Mouse (Mus musculus) hindbrain, embryonic 14.5 days (tissue): ENCODE data around the gene Card19. TPM values are rescaled to one million over a fixed set of nuclear protein-coding genes. Genes with fewer than 3 reads are reported as not detected.
A peak's percentile ranks its signal among the peaks of the same experiment; 100 is the strongest.

Experiments used
- ATAC-seq: fragments of 200-750 bp; cut with Nextera tagmentation; 2 replicates; pipeline ENCODE4 v1.8.0; 2017; ENCODE audit warnings: moderate number of reproducible peaks, mild to moderate bottlenecking, moderate TSS enrichment, moderate library complexity; ENCODE audit not compliant: low FRiP score
- DNase-seq: peaks from one replicate; pipeline ENCODE4 v3.0.0-alpha.2; 2015; ENCODE audit warnings: low spot score
- H3K27ac ChIP-seq: fragments of 300-500 bp; sonication (generic); 2 replicates; pipeline ENCODE4 v1.5.1; 2014; ENCODE audit warnings: mild to moderate bottlenecking, moderate library complexity
- H3K27me3 ChIP-seq: fragments of 300-500 bp; sonication (generic); 2 replicates; pipeline ENCODE4 v1.6.1; 2014; ENCODE audit warnings: mild to moderate bottlenecking, low read length, mixed read lengths; ENCODE audit not compliant: control insufficient read depth, insufficient read depth
- H3K36me3 ChIP-seq: fragments of 300-500 bp; sonication (generic); replicated peaks from 2 replicates; pipeline ENCODE4 v1.6.1; 2014; ENCODE audit not compliant: control insufficient read depth, insufficient read depth
- H3K4me1 ChIP-seq: fragments of 300-500 bp; sonication (generic); replicated peaks from 2 replicates; pipeline ENCODE4 v1.6.1; 2014; ENCODE audit warnings: antibody characterized with exemption, low read length, mixed read lengths; ENCODE audit not compliant: control insufficient read depth, insufficient read depth
- H3K4me2 ChIP-seq: fragments of 300-500 bp; sonication (generic); replicated peaks from 2 replicates; pipeline ENCODE4 v1.6.1; 2014; ENCODE audit warnings: mild to moderate bottlenecking, moderate library complexity
- H3K4me3 ChIP-seq: fragments of 300-500 bp; sonication (generic); replicated peaks from 2 replicates; pipeline ENCODE4 v1.5.1; 2014; ENCODE audit warnings: mild to moderate bottlenecking, low read length
- H3K9ac ChIP-seq: fragments of 300-500 bp; sonication (generic); 2 replicates; pipeline ENCODE4 v1.6.1; 2014
- H3K9me3 ChIP-seq: fragments of 300-500 bp; sonication (generic); 2 replicates; pipeline ENCODE4 v1.6.1; 2016; ENCODE audit warnings: low read length; ENCODE audit not compliant: control insufficient read depth
- WGBS: fragments of 180-500 bp; shearing (Covaris S2); extraction: QIAGEN DNeasy Blood & Tissue Kit; methylation state at CpG from one replicate; pipeline ENCODE4 v1.1.7; 2014; 5-methylcytosine and 5-hydroxymethylcytosine counted together
- polyA plus RNA-seq: library from polyadenylated mRNA; unstranded; fragments of >200 nt; fragmentation: Nextera tagmentation; extraction: Ambion mirVana; gene quantifications from 2 replicates; pipeline ENCODE4 v1.2.1, GENCODE M21; 2014

Gene Card19
- polyA plus RNA-seq, 1 experiment from 2014 or later = 37.0 TPM

DNA sequence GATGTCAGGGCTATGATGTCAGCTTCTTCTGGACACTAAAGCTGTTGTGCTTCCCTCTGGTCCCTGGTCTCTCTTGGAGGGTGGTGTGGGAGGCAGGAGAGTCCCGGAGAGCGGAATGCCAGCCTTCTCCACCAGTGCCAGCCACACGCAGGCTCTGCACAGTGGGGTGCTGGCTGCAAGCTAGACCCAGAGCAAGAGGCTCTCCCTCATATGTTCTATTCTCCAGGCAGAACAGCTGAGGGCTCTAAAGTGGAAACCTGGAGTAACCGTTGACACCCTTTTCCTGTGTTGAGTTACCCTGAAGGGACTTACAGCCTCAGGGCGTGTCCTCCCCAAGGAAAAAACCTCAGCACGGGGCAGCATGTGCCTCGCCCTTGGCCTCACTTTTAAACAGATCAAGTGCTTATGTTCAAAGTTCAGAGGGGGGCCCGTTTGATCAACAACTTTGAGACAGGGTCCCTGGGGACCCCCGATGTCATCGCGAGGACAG is 29.0 kb downstream of the Card19 start:
- Histone ChIP-seq H3K9me3 (no peaks in the 10 kb centered on the region), H3K27me3 (no peaks in the 10 kb centered on the region), H3K4me3 (peak overlapping the region; percentile 53), H3K4me2 (peak overlapping the region; percentile 97), H3K4me1 (peaks cover 14% of the 10 kb centered on the region; the same call in 1 of the 2 replicates), H3K36me3 (no peaks in the 10 kb centered on the region), H3K27ac (no peak overlapping the region), H3K9ac (peak overlapping the region; percentile 52)
- no peak for DNase-seq
- 16% methylated on average over 11 of the region's 11 CpGs for WGBS
- ATAC-seq = no peak

- Histone ChIP-seq H3K9me3 (no peaks in the 10 kb centered on the region), H3K27ac (no peak overlapping the region), H3K4me3 (no peak overlapping the region), H3K4me2 (no peak overlapping the region), H3K9ac (no peak overlapping the region), H3K36me3 (no peaks in the 10 kb centered on the region), H3K4me1 (peaks cover 8% of the 10 kb centered on the region; the same call in 1 of the 2 replicates), H3K27me3 (no peaks in the 10 kb centered on the region)
- no peak for DNase-seq
- 62% methylated on average over 5 of the region's 5 CpGs for WGBS
- ATAC-seq = no peak
Measured at GRCm38 (mm10) chr13:49183646-49184045, 32.2 kb downstream of the Card19 start.

DNA sequence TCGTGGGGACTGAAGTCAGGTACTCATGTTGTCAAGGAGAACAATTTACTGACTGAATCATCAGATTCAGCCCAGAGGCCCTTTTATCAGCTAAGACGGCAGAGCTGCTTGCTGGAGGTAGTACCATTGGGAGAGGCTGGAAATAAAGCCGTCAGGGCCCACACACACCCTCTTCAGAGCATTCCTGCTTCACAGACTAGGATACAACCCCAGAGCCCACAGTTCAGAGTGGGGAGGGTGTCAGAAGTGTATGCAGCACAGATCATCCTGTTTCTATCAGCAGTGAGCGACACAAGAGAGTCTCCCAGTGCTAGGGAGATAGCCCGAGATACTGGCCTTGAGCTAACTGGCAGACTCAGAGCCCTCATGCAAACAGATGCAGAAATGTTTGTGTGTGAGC is 32.7 kb downstream of the Card19 start:
- ATAC-seq = no peak
- H3K9ac ChIP-seq = no peak overlapping the region

DNA sequence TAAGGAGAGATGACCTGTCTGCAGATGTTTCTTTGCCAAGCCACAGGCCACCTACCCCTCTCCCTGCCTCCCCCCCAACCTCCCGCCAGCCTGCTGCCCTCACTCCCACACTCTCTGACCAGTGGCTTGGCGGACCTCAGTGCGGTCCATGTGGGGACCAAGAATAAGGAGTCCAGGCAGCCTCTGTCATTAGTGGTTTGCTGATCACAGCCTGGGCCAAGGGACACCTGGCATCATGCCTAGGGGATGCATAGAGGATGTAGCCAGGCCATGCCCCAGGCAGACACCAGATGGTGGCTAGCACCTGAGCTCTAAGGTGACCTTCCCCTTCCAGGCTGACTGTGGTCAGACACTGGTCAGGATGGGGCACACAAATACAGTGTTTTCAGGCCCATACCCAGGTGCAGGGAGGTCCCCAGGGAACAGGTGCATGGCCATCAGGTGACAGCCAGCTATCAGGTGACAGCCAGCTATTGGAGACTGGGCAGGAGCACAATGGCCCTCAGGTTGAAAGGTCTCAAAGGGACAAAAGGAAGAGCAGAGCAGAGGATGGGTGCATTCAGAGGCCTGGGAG is 34.3 kb downstream of the Card19 start:
- DNase-seq = no peak

More for the DNA sequence above, 32.7 kb downstream of the Card19 start:
- Histone ChIP-seq H3K27me3 (no peaks in the 10 kb centered on the region), H3K9me3 (no peaks in the 10 kb centered on the region), H3K4me2 (no peak overlapping the region), H3K4me3 (no peak overlapping the region), H3K27ac (no peak overlapping the region), H3K36me3 (no peaks in the 10 kb centered on the region), H3K4me1 (peaks cover 9% of the 10 kb centered on the region; the same call in 1 of the 2 replicates)
- WGBS = 55% methylated on average over 5 of the region's 5 CpGs
- DNase-seq = no peak

GRCm38 (mm10) chr13:49180691-49181090 is 35.1 kb downstream of the Card19 start:
- 67% methylated on average over 1 of the region's 1 CpGs for WGBS
- ATAC-seq (no peak), DNase-seq (no peak)
- H3K4me3 ChIP-seq = no peak overlapping the region
- no peak overlapping the region for H3K27ac ChIP-seq
- no peak overlapping the region for H3K4me2 ChIP-seq
- 0 out of 2 replicates have a peak, but pooled peaks cover 7% of the 10 kb centered on the region for H3K4me1 ChIP-seq
- no peaks in the 10 kb centered on the region for H3K36me3 ChIP-seq
- H3K9me3 ChIP-seq = no peaks in the 10 kb centered on the region
- no peak overlapping the region for H3K9ac ChIP-seq
- no peaks in the 10 kb centered on the region for H3K27me3 ChIP-seq

More for the DNA sequence above, 34.3 kb downstream of the Card19 start:
- WGBS = 83% methylated on average over 3 of the region's 3 CpGs
- ATAC-seq = no peak
- no peak overlapping the region for H3K27ac ChIP-seq
- H3K9me3 ChIP-seq = no peaks in the 10 kb centered on the region
- 0 out of 2 replicates have a peak, but pooled peaks cover 7% of the 10 kb centered on the region for H3K4me1 ChIP-seq
- no peaks in the 10 kb centered on the region for H3K27me3 ChIP-seq
- no peak overlapping the region for H3K4me3 ChIP-seq
- no peaks in the 10 kb centered on the region for H3K36me3 ChIP-seq
- H3K9ac ChIP-seq = no peak overlapping the region
- no peak overlapping the region for H3K4me2 ChIP-seq

- Histone ChIP-seq H3K4me1 (0 out of 2 replicates have a peak, but pooled peaks cover 7% of the 10 kb centered on the region), H3K4me2 (no peak overlapping the region)
- no peak for ATAC-seq
Measured at GRCm38 (mm10) chr13:49180274-49180673, 35.6 kb downstream of the Card19 start.

GRCm38 (mm10) chr13:49178839-49179585 is 36.8 kb downstream of the Card19 start:
- H3K27me3 ChIP-seq = no peaks in the 10 kb centered on the region
- 0 out of 2 replicates have a peak, but pooled peaks cover 7% of the 10 kb centered on the region for H3K4me1 ChIP-seq
- H3K4me3 ChIP-seq = no peak overlapping the region
- no peak overlapping the region for H3K4me2 ChIP-seq
- 0 out of 2 replicates have a peak overlapping the region, but pooled peaks have one; percentile 51 for H3K27ac ChIP-seq
- 57% methylated on average over 19 of the region's 19 CpGs for WGBS
- DNase-seq (peak; percentile 78), ATAC-seq (peak; percentile 90)
- no peaks in the 10 kb centered on the region for H3K36me3 ChIP-seq
- no peaks in the 10 kb centered on the region for H3K9me3 ChIP-seq
- no peak overlapping the region for H3K9ac ChIP-seq

More at GRCm38 (mm10) chr13:49180274-49180673, 35.6 kb downstream of the Card19 start:
- DNase-seq = no peak
- H3K36me3 ChIP-seq = no peaks in the 10 kb centered on the region
- H3K9ac ChIP-seq = no peak overlapping the region
- 90% methylated on average over 5 of the region's 5 CpGs for WGBS
- no peak overlapping the region for H3K27ac ChIP-seq
- H3K27me3 ChIP-seq = no peaks in the 10 kb centered on the region
- H3K4me3 ChIP-seq = no peak overlapping the region
- no peaks in the 10 kb centered on the region for H3K9me3 ChIP-seq

- WGBS = 84% methylated on average over 10 of the region's 10 CpGs
- Histone ChIP-seq H3K4me3 (no peak overlapping the region), H3K27me3 (no peaks in the 10 kb centered on the region), H3K27ac (no peak overlapping the region), H3K36me3 (no peaks in the 10 kb centered on the region), H3K9me3 (no peaks in the 10 kb centered on the region), H3K9ac (no peak overlapping the region), H3K4me2 (no peak overlapping the region), H3K4me1 (0 out of 2 replicates have a peak, but pooled peaks cover 7% of the 10 kb centered on the region)
- DNase-seq (no peak), ATAC-seq (no peak)
Measured at GRCm38 (mm10) chr13:49175509-49175908, 40.3 kb downstream of the Card19 start.

DNA sequence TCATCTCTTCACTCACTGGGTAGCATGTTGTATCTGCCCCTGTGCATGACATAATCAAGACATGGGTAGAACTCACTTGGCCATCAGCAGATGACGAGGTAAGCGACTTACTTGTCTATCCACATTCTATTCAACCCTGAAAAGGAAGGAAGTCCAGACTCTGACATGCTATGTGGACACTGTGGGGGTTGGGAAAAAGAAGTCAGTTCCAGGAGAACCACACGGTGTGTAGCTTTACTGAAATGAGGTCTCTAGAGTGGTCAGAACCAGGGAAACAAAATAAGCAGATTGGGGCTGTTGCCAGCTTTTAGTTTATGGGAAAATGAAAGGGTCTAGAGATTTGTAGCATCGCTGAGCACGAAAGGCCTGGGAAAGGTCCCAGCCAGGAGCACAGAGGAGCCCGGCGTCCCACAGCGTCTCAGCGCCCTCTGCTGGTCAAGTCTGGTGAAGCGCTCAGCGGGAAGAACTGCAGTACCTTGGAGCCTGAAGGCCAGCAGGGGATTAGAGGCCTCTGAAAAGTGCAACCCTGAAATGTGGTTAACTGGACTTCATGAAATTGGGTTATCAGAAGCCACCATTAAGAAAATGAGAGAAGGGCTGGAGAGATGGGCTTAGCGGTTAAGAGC is 42.8 kb downstream of the Card19 start:
- WGBS = 5% methylated on average over 12 of the region's 12 CpGs
- Histone ChIP-seq H3K27ac (no peak overlapping the region), H3K9me3 (no peaks in the 10 kb centered on the region)

More for the DNA sequence above, 42.8 kb downstream of the Card19 start:
- Histone ChIP-seq H3K27me3 (no peaks in the 10 kb centered on the region), H3K4me3 (no peak overlapping the region), H3K4me1 (no peaks in the 10 kb centered on the region), H3K4me2 (no peak overlapping the region), H3K36me3 (no peaks in the 10 kb centered on the region), H3K9ac (no peak overlapping the region)
- ATAC-seq = peak; percentile 67
- peak; percentile 87 for DNase-seq
